Mouse (Mus musculus) heart, adult 2 months (tissue): ENCODE results near the gene Tjp1. TPM values are rescaled to one million over a fixed set of nuclear protein-coding genes. Genes with fewer than 3 reads are reported as not detected.
A peak's percentile ranks its signal among the peaks of the same experiment; 100 is the strongest.

Experiments
- DNase-seq, 2 experiments: peaks; one replicate each; pipeline ENCODE4 v3.0.0; 2021
- H3K27ac ChIP-seq: fragments of 200-600 bp; 2 replicates; pipeline ENCODE4 v1.8.1; 2022
- H3K27me3 ChIP-seq: fragments of 200-500 bp; 2 replicates; pipeline ENCODE4 v1.6.1; 2012; ENCODE audit warnings: mild to moderate bottlenecking, low read length, inconsistent platforms, mixed read lengths; ENCODE audit not compliant: control insufficient read depth, insufficient read depth
- H3K36me3 ChIP-seq: fragments of 200-500 bp; 2 replicates; pipeline ENCODE4 v1.6.1; 2012; ENCODE audit warnings: low read length, inconsistent platforms; ENCODE audit not compliant: control insufficient read depth, insufficient read depth
- H3K4me1 ChIP-seq: fragments of 200-500 bp; 2 replicates; pipeline ENCODE4 v1.6.1; 2011; ENCODE audit warnings: low read length; ENCODE audit not compliant: control insufficient read depth, insufficient read depth
- H3K4me3 ChIP-seq: fragments of 200-600 bp; 2 replicates; pipeline ENCODE4 v1.8.1; 2022
- H3K79me2 ChIP-seq: fragments of 200-500 bp; replicated peaks from 2 replicates; pipeline ENCODE4 v1.6.1; 2012; ENCODE audit warnings: mild to moderate bottlenecking, inconsistent platforms, low read length, moderate library complexity, mixed read lengths; ENCODE audit not compliant: control insufficient read depth, insufficient read depth
- H3K9ac ChIP-seq: fragments of 200-500 bp; 2 replicates; pipeline ENCODE4 v1.6.1; 2012; ENCODE audit warnings: low read depth, mild to moderate bottlenecking, control low read depth, inconsistent platforms, low read length, mixed read lengths
- CTCF ChIP-seq: fragments of 200-600 bp; IDR thresholded peaks from 2 replicates; pipeline ENCODE4 v1.8.1; 2022; ENCODE audit warnings: antibody characterized with exemption, mild to moderate bottlenecking, moderate library complexity
- EP300 ChIP-seq: fragments of 200-500 bp; IDR thresholded peaks from 2 replicates; pipeline ENCODE4 v1.6.1; 2011; ENCODE audit warnings: low read depth, low read length, control low read depth; ENCODE audit not compliant: insufficient read depth
- POLR2A ChIP-seq: fragments of 200-500 bp; IDR thresholded peaks from 2 replicates; pipeline ENCODE4 v1.6.1; 2011; ENCODE audit warnings: mild to moderate bottlenecking, low read depth, low read length, control low read depth; ENCODE audit not compliant: insufficient read depth
- whole genome bisulfite sequencing: fragments of 180-500 bp; shearing (Covaris S2); methylation state at CpG from one replicate; pipeline ENCODE4 v1.1.7; 2018; 5-methylcytosine and 5-hydroxymethylcytosine counted together
- intact Hi-C: fragments of 180-260 bp; cut with DNase I; formaldehyde crosslinking; loops from one replicate; pipeline ENCODE4 v1.15.1; 2025
- long read RNA-seq: library from polyadenylated mRNA; stranded (forward); transcript quantifications from one replicate; pipeline ENCODE4 v2.0.0, GENCODE M21; 2021
- polyA plus RNA-seq: library from polyadenylated mRNA; depleted of rRNA; stranded (reverse); fragments of >200 nt; gene quantifications from 2 replicates; pipeline ENCODE4 v1.2.3, GENCODE M21; 2012; rRNA removed
- total RNA-seq, 2 experiments: library from RNA; stranded (reverse); gene quantifications; 2 replicates each; pipeline ENCODE4 v1.2.3; 2021

The Tjp1 gene
- 10 to 100 TPM; 87.9 to 99.7 TPM for total RNA-seq
- 21.7 and 44.4 TPM in 2 replicates for polyA plus RNA-seq
- long read RNA-seq, partial matches to known transcripts = 2 of 11 reads
- long read RNA-seq, other reads (novel, unspliced or antisense) = 9 of 11 reads

GRCm38 (mm10) chr7:65527071-65528007 lies at the start of gene Tjp1:
Gene Tjp1, minus strand, starts transcription at chr7:65527781.
- DNase-seq = no peak
- intact Hi-C loops = no loop called here
- TF ChIP-seq POLR2A = no peak
- TF ChIP-seq EP300 = no peak
- no peak for TF ChIP-seq CTCF
- Histone ChIP-seq H3K4me3 (peak within 1 kb of the TSS; percentile 34), H3K4me1 (no peaks in the 10 kb centered on the region), H3K36me3 (no peaks in the 10 kb centered on the region), H3K9ac (peak within 1 kb of the TSS; percentile 33; the same call in 1 of the 2 replicates), H3K79me2 (no peaks in the 10 kb centered on the region), H3K27ac (no peak within 1 kb of the TSS), H3K27me3 (peaks cover 9% of the 10 kb centered on the region)
- WGBS = 1% methylated on average over 107 of the region's 115 CpGs

- no peak overlapping the region for H3K4me3 ChIP-seq
- TF ChIP-seq POLR2A (no peak), CTCF (no peak), EP300 (no peak)
- H3K27me3 ChIP-seq = no peaks in the 10 kb centered on the region
- WGBS = 45% methylated on average over 12 of the region's 12 CpGs
- DNase-seq = no peak
- intact Hi-C loops = no loop called here
- no peak overlapping the region for H3K27ac ChIP-seq
- H3K36me3 ChIP-seq = no peaks in the 10 kb centered on the region
- no peaks in the 10 kb centered on the region for H3K4me1 ChIP-seq
- H3K9ac ChIP-seq = no peak overlapping the region
- no peaks in the 10 kb centered on the region for H3K79me2 ChIP-seq
Observed at GRCm38 (mm10) chr7:65577118-65577517, 49.5 kb upstream of the Tjp1 start.

GRCm38 (mm10) chr7:65572731-65573130 lies 45.1 kb upstream of the Tjp1 start:
- TF ChIP-seq POLR2A (no peak), EP300 (no peak)
- Histone ChIP-seq H3K4me1 (no peaks in the 10 kb centered on the region), H3K79me2 (no peaks in the 10 kb centered on the region), H3K36me3 (no peaks in the 10 kb centered on the region), H3K27ac (no peak overlapping the region), H3K4me3 (no peak overlapping the region), H3K27me3 (no peaks in the 10 kb centered on the region), H3K9ac (no peak overlapping the region)
- WGBS = 67% methylated on average over 5 of the region's 5 CpGs
- DNase-seq = no peak
- intact Hi-C loops = no loop called here

- Histone ChIP-seq H3K79me2 (no peaks in the 10 kb centered on the region), H3K9ac (no peak overlapping the region), H3K4me1 (no peaks in the 10 kb centered on the region), H3K27me3 (no peaks in the 10 kb centered on the region), H3K4me3 (no peak overlapping the region), H3K36me3 (no peaks in the 10 kb centered on the region), H3K27ac (no peak overlapping the region)
- no peak for TF ChIP-seq POLR2A
- no peak for TF ChIP-seq EP300
- no peak for TF ChIP-seq CTCF
- intact Hi-C loops = no loop called here
- no peak for DNase-seq
- WGBS = 58% methylated on average over 4 of the region's 4 CpGs
Observed at GRCm38 (mm10) chr7:65570691-65571090, 43.1 kb upstream of the Tjp1 start.

- intact Hi-C loops = no loop called here
- H3K9ac ChIP-seq = no peak overlapping the region
- WGBS = 61% methylated on average over 1 of the region's 1 CpGs
- no peak overlapping the region for H3K4me3 ChIP-seq
- no peak for DNase-seq
- no peaks in the 10 kb centered on the region for H3K27me3 ChIP-seq
- TF ChIP-seq CTCF (no peak), EP300 (no peak), POLR2A (no peak)
- H3K79me2 ChIP-seq = no peaks in the 10 kb centered on the region
- no peaks in the 10 kb centered on the region for H3K36me3 ChIP-seq
- H3K27ac ChIP-seq = no peak overlapping the region
- H3K4me1 ChIP-seq = no peaks in the 10 kb centered on the region
Observed at GRCm38 (mm10) chr7:65555996-65556395, 28.4 kb upstream of the Tjp1 start.

- H3K27me3 ChIP-seq = no peaks in the 10 kb centered on the region
- no peak overlapping the region for H3K9ac ChIP-seq
- H3K4me3 ChIP-seq = no peak overlapping the region
- H3K79me2 ChIP-seq = no peaks in the 10 kb centered on the region
- intact Hi-C loops = no loop called here
- no peak for DNase-seq
- TF ChIP-seq CTCF (no peak), EP300 (no peak), POLR2A (no peak)
- no peak overlapping the region for H3K27ac ChIP-seq
- WGBS = 53% methylated on average over 5 of the region's 5 CpGs
- no peaks in the 10 kb centered on the region for H3K4me1 ChIP-seq
- H3K36me3 ChIP-seq = no peaks in the 10 kb centered on the region
Observed at GRCm38 (mm10) chr7:65545741-65546140, 18.2 kb upstream of the Tjp1 start.
